Mouse (Mus musculus): ENCODE results near the gene Pfkm. TPM values are rescaled to one million over a fixed set of nuclear protein-coding genes. Genes with fewer than 3 reads are reported as not detected.

The Pfkm gene
- polyA plus RNA-seq, 1 experiment from 2014 or later = 69.6 TPM

- H3K27ac ChIP-seq (replicated peaks; ENCODE audit: low read depth, low read length) = no peak within 1 kb of the TSS; the same call in 1 of the 2 replicates
- H3K4me3 ChIP-seq (ENCODE audit: low read depth, low read length) = peak within 1 kb of the TSS; percentile 45
- ATAC-seq (ENCODE audit: low read depth) = peak; percentile 64; the same call in 1 of the 2 replicates
- WGBS = 2% methylated on average over 18 of the region's 18 CpGs
- no peaks in the 10 kb centered on the region for H3K36me3 ChIP-seq (ENCODE audit: control insufficient read depth, insufficient read depth, low read length)
- no peak for DNase-seq (ENCODE audit: low spot score)
- H3K9ac ChIP-seq (ENCODE audit: low read depth, low read length) = peak within 1 kb of the TSS; percentile 38; the same call in 1 of the 2 replicates
- no peaks in the 10 kb centered on the region for H3K9me3 ChIP-seq (ENCODE audit: control insufficient read depth, low read length)
- peak within 1 kb of the TSS; percentile 73 for H3K4me2 ChIP-seq (ENCODE audit: low read depth, low read length)
- no peaks in the 10 kb centered on the region for H3K4me1 ChIP-seq (ENCODE audit: control insufficient read depth, insufficient read depth, low read length)
- peaks cover 65% of the 10 kb centered on the region for H3K27me3 ChIP-seq (replicated peaks; ENCODE audit: control insufficient read depth, insufficient read depth, low read length)
Observed at GRCm38 (mm10) chr15:98166963-98167644, 74.7 kb downstream of the Pfkm start, which contains the start of gene Ccdc184. Ccdc184 (plus strand) TSS chr15:98167158.

- ATAC-seq (ENCODE audit: low read depth) (peak; percentile 88), DNase-seq (ENCODE audit: low spot score) (peak; percentile 96)
- Histone ChIP-seq H3K4me1 (ENCODE audit: control insufficient read depth, insufficient read depth, low read length) (no peaks in the 10 kb centered on the region), H3K27me3 (replicated peaks; ENCODE audit: control insufficient read depth, insufficient read depth, low read length) (peaks cover 73% of the 10 kb centered on the region), H3K27ac (replicated peaks; ENCODE audit: low read depth, low read length) (no peak overlapping the region), H3K36me3 (ENCODE audit: control insufficient read depth, insufficient read depth, low read length) (no peaks in the 10 kb centered on the region), H3K4me3 (ENCODE audit: low read depth, low read length) (peak overlapping the region; percentile 45), H3K9me3 (ENCODE audit: control insufficient read depth, low read length) (no peaks in the 10 kb centered on the region), H3K9ac (ENCODE audit: low read depth, low read length) (peak overlapping the region; percentile 38; the same call in 1 of the 2 replicates), H3K4me2 (ENCODE audit: low read depth, low read length) (peak overlapping the region; percentile 73)
- WGBS = 3% methylated on average over 51 of the region's 69 CpGs
Observed at GRCm38 (mm10) chr15:98167645-98168621, 75.5 kb downstream of the Pfkm start.

- Histone ChIP-seq H3K4me2 (ENCODE audit: low read depth, low read length) (peak overlapping the region; percentile 73), H3K9ac (ENCODE audit: low read depth, low read length) (no peak overlapping the region), H3K27me3 (replicated peaks; ENCODE audit: control insufficient read depth, insufficient read depth, low read length) (peaks cover 74% of the 10 kb centered on the region), H3K4me3 (ENCODE audit: low read depth, low read length) (peak overlapping the region; percentile 45), H3K4me1 (ENCODE audit: control insufficient read depth, insufficient read depth, low read length) (no peaks in the 10 kb centered on the region), H3K27ac (replicated peaks; ENCODE audit: low read depth, low read length) (no peak overlapping the region), H3K9me3 (ENCODE audit: control insufficient read depth, low read length) (no peaks in the 10 kb centered on the region), H3K36me3 (ENCODE audit: control insufficient read depth, insufficient read depth, low read length) (no peaks in the 10 kb centered on the region)
- DNase-seq (ENCODE audit: low spot score) (no peak), ATAC-seq (ENCODE audit: low read depth) (no peak)
- WGBS = 6% methylated on average over 12 of the region's 19 CpGs
Observed at GRCm38 (mm10) chr15:98168622-98169004, 76.2 kb downstream of the Pfkm start.

- no peaks in the 10 kb centered on the region for H3K9me3 ChIP-seq (ENCODE audit: control insufficient read depth, low read length)
- H3K27ac ChIP-seq (replicated peaks; ENCODE audit: low read depth, low read length) = no peak overlapping the region
- no peak overlapping the region for H3K4me2 ChIP-seq (ENCODE audit: low read depth, low read length)
- H3K4me1 ChIP-seq (ENCODE audit: control insufficient read depth, insufficient read depth, low read length) = no peaks in the 10 kb centered on the region
- 32% methylated on average over 7 of the region's 7 CpGs for WGBS
- no peak overlapping the region for H3K4me3 ChIP-seq (ENCODE audit: low read depth, low read length)
- H3K36me3 ChIP-seq (ENCODE audit: control insufficient read depth, insufficient read depth, low read length) = no peaks in the 10 kb centered on the region
- no peak overlapping the region for H3K9ac ChIP-seq (ENCODE audit: low read depth, low read length)
- DNase-seq (ENCODE audit: low spot score) (peak; percentile 34), ATAC-seq (ENCODE audit: low read depth) (no peak)
- peaks cover 73% of the 10 kb centered on the region for H3K27me3 ChIP-seq (replicated peaks; ENCODE audit: control insufficient read depth, insufficient read depth, low read length)
Observed at GRCm38 (mm10) chr15:98170365-98170764, 78.0 kb downstream of the Pfkm start.

- Histone ChIP-seq H3K4me3 (ENCODE audit: low read depth, low read length) (no peak overlapping the region), H3K4me1 (ENCODE audit: control insufficient read depth, insufficient read depth, low read length) (no peaks in the 10 kb centered on the region), H3K27me3 (replicated peaks; ENCODE audit: control insufficient read depth, insufficient read depth, low read length) (peaks cover 68% of the 10 kb centered on the region), H3K27ac (replicated peaks; ENCODE audit: low read depth, low read length) (no peak overlapping the region), H3K9ac (ENCODE audit: low read depth, low read length) (no peak overlapping the region), H3K9me3 (ENCODE audit: control insufficient read depth, low read length) (no peaks in the 10 kb centered on the region), H3K4me2 (ENCODE audit: low read depth, low read length) (no peak overlapping the region), H3K36me3 (ENCODE audit: control insufficient read depth, insufficient read depth, low read length) (no peaks in the 10 kb centered on the region)
- ATAC-seq (ENCODE audit: low read depth) = no peak
- 70% methylated on average over 9 of the region's 9 CpGs for WGBS
- DNase-seq (ENCODE audit: low spot score) = no peak
Observed at GRCm38 (mm10) chr15:98170917-98171316, 78.5 kb downstream of the Pfkm start.

- Histone ChIP-seq H3K4me1 (ENCODE audit: control insufficient read depth, insufficient read depth, low read length) (no peaks in the 10 kb centered on the region), H3K9ac (ENCODE audit: low read depth, low read length) (no peak overlapping the region), H3K36me3 (ENCODE audit: control insufficient read depth, insufficient read depth, low read length) (no peaks in the 10 kb centered on the region), H3K27me3 (replicated peaks; ENCODE audit: control insufficient read depth, insufficient read depth, low read length) (peaks cover 60% of the 10 kb centered on the region), H3K4me3 (ENCODE audit: low read depth, low read length) (no peak overlapping the region), H3K27ac (replicated peaks; ENCODE audit: low read depth, low read length) (no peak overlapping the region), H3K9me3 (ENCODE audit: control insufficient read depth, low read length) (no peaks in the 10 kb centered on the region), H3K4me2 (ENCODE audit: low read depth, low read length) (no peak overlapping the region)
- no peak for ATAC-seq (ENCODE audit: low read depth)
- no peak for DNase-seq (ENCODE audit: low spot score)
- WGBS = 74% methylated on average over 5 of the region's 5 CpGs
Observed at GRCm38 (mm10) chr15:98172113-98172512, 79.7 kb downstream of the Pfkm start.

- H3K9ac ChIP-seq (ENCODE audit: low read depth, low read length) = no peak overlapping the region
- no peak overlapping the region for H3K4me2 ChIP-seq (ENCODE audit: low read depth, low read length)
- ATAC-seq (ENCODE audit: low read depth) (no peak), DNase-seq (ENCODE audit: low spot score) (peak; percentile 68)
- no peaks in the 10 kb centered on the region for H3K4me1 ChIP-seq (ENCODE audit: control insufficient read depth, insufficient read depth, low read length)
- H3K27me3 ChIP-seq (replicated peaks; ENCODE audit: control insufficient read depth, insufficient read depth, low read length) = peaks cover 46% of the 10 kb centered on the region
- H3K36me3 ChIP-seq (ENCODE audit: control insufficient read depth, insufficient read depth, low read length) = no peaks in the 10 kb centered on the region
- no peaks in the 10 kb centered on the region for H3K9me3 ChIP-seq (ENCODE audit: control insufficient read depth, low read length)
- WGBS = 41% methylated on average over 8 of the region's 8 CpGs
- H3K4me3 ChIP-seq (ENCODE audit: low read depth, low read length) = no peak overlapping the region
- H3K27ac ChIP-seq (replicated peaks; ENCODE audit: low read depth, low read length) = no peak overlapping the region
Observed at GRCm38 (mm10) chr15:98173821-98174220, 81.4 kb downstream of the Pfkm start.

GRCm38 (mm10) chr15:98177320-98177719 is 84.9 kb downstream of the Pfkm start:
- no peaks in the 10 kb centered on the region for H3K4me1 ChIP-seq (ENCODE audit: control insufficient read depth, insufficient read depth, low read length)
- no peaks in the 10 kb centered on the region for H3K9me3 ChIP-seq (ENCODE audit: control insufficient read depth, low read length)
- no peak for DNase-seq (ENCODE audit: low spot score)
- 64% methylated on average over 3 of the region's 3 CpGs for WGBS
- no peak overlapping the region for H3K4me3 ChIP-seq (ENCODE audit: low read depth, low read length)
- no peak for ATAC-seq (ENCODE audit: low read depth)
- no peaks in the 10 kb centered on the region for H3K36me3 ChIP-seq (ENCODE audit: control insufficient read depth, insufficient read depth, low read length)
- H3K9ac ChIP-seq (ENCODE audit: low read depth, low read length) = no peak overlapping the region
- H3K27me3 ChIP-seq (replicated peaks; ENCODE audit: control insufficient read depth, insufficient read depth, low read length) = peaks cover 19% of the 10 kb centered on the region
- H3K27ac ChIP-seq (replicated peaks; ENCODE audit: low read depth, low read length) = no peak overlapping the region
- H3K4me2 ChIP-seq (ENCODE audit: low read depth, low read length) = no peak overlapping the region

Measured in embryonic facial prominence, embryonic 14.5 days (tissue).